Mouse (Mus musculus): ENCODE measurements around the gene Fgf5.

Gene Fgf5

DNA sequence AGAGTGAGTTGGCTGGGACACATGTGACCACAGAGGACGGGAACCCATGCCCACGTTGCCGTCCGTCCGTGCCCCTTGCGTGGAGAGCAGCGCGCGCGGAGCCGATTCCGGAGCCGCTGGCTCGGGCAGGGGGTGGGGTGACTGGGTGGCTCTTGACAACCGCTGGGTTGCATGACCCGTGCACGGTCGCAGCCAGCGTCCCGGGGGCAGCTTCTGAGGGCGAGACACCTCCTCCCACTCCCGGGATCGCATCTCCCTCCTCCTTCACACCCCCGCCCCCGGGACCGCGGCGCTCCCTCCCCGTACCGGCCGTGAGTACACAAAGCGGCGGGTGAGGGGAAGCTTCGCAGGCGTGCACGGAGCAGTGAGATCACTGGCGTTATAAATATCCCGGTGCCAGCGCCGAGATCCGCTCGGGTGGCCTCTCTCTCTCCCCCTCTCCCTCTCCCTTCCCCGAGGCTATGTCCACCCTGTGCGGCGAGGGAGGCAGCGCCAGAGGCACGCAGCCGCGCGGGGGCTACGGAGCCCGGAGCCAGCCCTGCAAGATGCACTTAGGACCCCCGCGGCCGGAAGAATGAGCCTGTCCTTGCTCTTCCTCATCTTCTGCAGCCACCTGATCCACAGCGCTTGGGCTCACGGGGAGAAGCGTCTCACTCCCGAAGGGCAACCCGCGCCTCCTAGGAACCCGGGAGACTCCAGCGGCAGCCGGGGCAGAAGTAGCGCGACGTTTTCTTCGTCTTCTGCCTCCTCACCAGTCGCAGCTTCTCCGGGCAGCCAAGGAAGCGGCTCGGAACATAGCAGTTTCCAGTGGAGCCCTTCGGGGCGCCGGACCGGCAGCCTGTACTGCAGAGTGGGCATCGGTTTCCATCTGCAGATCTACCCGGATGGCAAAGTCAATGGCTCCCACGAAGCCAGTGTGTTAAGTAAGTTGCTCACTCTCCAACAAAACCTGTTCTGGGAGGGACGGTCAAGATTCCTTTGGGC lies at the start of gene Fgf5:
Gene Fgf5 (plus strand): TSS at position 347 of the 984 bp plus-strand sequence.
- no peak for DNase-seq (ENCODE audit: low read depth)

DNA sequence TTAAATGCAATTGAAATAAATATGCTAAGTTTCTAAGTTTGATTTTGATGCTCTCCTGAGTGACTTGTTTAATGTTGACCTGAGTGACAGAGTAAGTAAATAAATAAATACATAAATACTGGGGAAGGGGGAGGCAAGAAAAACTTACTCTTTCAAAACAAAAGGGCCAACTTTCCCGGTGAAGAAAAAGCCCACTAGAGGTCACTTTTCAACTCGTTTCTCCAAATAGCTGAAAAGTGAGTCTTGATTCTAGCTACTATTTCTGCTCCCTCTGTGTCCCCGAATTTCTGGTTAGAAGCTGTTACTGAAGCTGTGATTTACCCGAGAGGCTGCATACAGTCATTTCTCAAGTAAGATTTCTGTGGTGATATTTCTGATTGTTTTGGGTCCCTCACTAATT lies 41.5 kb upstream of the Fgf5 start:
- DNase-seq (ENCODE audit: low read depth): no peak

DNA sequence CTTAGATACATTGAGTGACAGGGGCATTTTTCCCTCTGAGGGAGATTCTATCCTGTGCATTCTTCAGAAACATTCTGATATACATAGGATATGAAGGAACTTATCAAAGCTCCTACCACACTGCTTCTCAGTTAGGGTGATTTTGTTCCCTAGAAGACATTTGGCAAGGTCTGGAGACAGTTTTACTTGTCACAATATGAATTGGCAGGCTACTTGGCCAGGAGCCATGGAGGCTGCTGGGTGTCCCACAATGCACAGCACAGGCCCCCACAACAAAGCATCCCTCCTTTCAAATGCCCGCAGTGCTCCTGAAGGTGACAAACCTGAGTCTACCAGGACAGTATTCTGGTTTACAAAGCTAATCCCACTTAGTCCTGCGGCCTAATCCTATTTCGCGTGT lies 32.0 kb upstream of the Fgf5 start:
- DNase-seq (ENCODE audit: low read depth): no peak

DNA sequence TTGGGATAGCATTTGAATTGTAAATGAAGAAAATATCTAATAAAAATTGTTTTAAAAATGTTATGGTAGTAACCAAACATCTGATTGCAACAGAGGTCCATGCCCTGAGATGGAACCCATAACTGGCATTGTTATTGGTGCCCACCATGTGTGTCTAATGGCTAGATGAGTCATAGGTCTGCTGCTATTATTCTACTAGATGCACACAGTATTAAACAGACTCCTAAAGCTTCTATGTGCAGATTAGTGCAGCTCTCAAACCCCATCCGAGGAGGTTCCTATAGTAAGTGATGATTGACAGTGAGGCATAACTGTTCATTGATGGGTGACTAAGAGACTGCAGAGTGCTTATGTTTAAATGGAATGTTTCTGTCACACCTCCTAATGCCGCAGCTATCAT lies 27.3 kb upstream of the Fgf5 start:
- DNase-seq (ENCODE audit: low read depth): no peak

DNA sequence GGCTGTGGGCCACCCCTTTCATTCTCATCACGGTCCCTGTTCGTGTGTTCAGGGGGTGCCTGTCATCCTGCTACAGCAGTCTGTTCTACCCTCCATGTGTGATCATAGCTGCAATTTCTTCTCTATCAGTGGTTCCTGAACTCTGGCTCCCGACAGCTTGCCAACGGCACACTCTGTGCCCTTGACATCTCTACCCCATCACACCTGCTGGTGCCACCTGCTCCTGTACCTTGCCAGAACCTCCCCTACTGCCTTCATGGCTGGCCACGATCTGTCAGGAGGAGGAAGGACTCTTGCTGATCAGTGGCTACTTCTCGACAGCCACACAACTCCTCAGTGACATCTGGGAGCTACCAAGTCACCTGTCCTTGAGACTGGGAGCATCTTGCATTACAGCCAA lies 24.5 kb upstream of the Fgf5 start:
- DNase-seq (ENCODE audit: low read depth): no peak

DNA sequence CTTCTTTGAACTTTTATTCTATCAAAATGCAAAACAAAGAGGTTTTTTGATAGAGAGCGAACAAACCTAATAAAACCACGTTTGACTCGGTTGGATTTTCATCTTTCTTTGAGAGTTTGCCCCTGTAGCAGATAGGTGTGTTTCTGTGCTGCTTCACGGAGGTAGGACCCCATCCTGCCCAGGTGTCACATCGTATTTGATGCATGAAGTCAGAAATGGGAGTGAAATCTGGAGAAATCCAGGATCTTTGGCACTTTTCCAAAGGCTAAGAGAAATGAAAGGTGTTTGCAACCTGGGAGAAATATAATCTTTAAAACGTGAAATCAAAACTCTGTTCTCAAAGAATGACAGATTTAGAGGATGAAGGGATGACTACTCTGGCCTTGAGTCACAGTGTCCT lies 15.5 kb upstream of the Fgf5 start:
- DNase-seq (ENCODE audit: low read depth): no peak

DNA sequence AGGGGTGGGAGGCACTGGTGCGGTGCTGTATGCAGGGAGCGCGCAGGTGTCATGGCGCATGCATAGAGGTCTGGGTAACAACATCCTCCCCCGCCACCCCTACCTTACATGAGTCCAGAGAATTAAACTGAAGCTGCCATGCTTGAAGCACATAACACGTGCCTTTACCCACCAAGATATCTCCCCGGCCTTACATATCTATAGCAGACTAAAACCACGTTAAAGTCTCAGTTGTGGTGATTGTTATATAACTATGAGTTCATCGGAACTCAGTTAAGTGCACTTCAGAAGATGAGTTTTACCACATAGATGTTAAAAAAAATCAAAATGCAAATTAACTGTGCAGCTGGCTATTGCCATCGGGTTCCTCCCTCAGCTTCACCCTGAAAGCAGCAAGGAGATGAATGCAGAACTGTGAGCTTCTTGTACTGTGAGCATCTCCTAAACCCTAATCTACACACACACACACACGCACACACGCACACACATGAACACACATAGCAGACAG lies 12.6 kb upstream of the Fgf5 start:
- no peak for DNase-seq (ENCODE audit: low read depth)

DNA sequence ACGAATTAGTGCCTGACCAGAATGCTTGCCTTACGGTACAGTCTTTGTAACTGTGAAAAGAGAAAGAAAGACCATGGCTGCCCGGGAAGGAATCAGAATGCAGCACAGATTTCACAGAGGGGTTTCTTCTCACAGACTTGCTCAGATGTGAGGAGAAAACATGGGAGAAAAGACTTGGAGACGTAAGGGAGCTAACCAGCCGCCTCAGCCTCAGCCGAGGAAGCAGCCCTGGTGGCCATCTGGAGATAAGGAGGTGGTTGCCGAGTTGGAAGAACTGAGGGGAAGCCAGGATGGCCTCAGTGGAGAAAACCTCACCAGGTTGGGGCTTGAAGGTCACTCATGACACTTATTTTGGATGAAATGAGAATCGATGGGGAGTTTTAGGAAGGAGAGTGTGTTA lies 8.7 kb upstream of the Fgf5 start:
- DNase-seq (ENCODE audit: low read depth): no peak

DNA sequence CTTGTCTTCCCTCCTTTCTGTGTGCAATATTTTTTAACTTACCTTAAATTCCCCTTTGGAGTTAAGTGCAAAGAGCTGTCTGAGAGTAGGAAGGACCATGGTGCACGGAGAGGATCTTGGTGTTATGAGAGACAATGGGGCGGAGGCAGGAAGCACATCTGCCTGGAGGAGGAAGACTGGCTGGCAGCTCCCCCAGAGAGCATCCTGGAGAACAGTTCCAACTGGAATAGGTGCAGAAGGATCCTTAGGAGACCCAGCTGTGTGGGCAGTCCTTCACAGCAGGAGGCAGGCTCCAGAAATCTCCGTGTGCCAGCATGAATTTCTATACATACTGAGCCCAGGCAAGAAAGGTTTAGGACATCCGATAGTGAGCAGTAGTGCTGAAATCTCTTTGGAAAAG lies 8.0 kb upstream of the Fgf5 start:
- DNase-seq (ENCODE audit: low read depth): no peak

DNA sequence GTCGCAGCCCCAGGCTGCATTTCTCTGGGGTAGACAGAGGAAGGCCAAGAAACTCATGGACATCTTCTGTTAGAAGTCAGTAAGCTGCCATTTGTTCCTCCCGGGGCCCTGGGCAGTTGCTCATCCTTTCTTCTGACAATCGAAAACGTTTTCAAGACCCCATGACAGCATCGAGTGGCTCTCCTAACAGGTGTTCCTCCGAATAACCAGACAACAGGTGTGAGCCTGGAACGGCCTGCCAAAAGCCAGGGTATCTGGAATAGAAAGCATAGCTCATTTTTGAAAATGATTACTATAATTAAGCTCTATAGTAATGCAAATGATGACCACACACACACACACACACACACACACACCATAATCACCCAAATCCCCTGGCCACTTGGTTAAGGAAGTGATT lies 7.2 kb upstream of the Fgf5 start:
- DNase-seq (ENCODE audit: low read depth): no peak

DNA sequence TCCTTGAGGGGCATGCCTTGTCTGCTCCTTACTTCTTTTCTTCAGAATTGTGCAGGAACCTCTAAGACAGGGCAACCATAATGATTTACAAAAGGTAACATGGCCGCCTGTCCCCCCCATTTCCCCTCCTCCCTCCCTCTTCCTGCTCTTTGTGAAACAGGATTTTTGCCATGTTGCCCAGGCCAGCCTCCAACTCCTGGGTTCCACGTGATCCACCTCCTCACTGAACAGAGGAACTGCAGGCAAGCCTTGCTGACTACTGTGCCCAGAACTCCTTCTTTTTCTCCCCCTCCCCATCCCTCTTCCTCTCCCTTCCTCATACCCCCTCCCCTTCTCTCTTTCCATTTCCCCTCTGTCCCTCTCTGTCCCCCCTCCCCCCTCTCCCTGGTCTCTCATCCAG lies 6.5 kb upstream of the Fgf5 start:
- DNase-seq (ENCODE audit: low read depth): no peak

DNA sequence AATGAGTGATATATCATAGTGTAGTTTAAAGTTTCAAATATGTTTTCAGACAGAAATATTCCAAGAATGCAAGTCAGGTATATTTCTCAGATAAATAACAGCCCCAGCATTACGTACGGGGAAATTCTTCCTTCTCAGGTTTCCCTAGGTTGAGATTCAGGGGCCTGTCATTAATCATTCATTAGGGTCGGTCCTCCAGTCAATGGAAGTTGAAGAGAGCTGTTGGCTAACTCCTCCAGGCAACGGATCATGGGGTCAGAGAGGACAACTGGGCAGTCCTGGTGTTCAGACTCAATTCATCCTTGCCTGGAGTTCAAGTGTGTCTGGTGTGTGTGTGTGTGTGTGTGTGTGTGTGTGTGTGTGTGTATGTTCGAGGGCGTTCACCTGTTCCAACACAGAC lies 837 bp upstream of the Fgf5 start:
- DNase-seq (ENCODE audit: low read depth): no peak

DNA sequence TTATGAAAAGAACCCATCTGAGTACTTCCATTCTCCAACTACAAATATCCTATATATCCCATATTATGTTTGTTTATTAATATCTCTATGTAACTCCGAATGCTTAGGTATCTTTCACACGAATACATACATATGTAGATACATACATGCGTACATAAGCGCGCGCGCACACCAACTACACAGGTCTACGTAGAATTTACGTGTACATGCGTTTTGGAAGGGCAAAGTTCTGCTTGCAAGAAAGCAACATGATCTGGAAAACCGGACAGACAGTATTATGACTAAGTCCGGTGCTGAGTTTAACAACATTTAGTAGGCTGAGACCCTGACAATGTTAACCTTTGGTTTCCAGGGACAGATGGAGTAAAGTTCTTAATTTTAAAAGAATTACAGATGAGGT lies 1.2 kb downstream of the Fgf5 start:
- no peak for DNase-seq (ENCODE audit: low read depth)

DNA sequence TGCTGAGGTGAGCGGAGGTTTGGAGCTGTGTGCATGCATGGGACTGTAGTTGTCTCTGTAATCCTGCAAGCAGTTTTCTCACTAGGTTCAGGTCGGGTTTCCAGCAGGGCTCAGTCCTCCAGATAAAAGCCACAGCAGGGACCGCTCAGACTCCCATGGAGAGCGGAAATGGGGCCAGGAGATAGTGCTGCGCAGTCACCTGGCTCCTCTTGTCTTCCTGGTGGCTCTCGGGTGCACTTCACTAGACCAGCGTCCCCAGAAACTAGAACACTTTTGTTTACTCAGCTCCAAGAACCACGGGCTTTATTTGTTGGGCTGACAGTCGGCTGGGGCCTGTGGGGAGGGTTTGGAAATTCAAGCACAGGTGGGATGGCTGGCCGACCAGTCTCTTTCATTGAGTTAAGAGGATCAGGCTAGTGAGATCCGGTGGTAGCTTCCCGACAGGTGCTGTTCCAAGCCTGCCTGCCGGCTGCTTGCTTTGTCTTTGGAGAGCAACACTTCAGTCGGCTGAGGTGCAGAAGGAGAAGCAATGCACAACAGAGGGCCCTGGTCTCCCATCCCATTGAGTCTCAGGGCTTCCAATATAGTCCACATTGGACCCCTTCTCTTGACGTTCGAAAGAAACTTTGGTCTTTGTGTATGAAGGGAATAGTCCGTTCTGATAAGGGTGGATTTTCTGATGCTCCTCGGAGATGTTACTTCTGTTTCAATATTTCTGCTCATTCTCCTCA lies 1.9 kb downstream of the Fgf5 start:
- DNase-seq (ENCODE audit: low read depth): no peak

DNA sequence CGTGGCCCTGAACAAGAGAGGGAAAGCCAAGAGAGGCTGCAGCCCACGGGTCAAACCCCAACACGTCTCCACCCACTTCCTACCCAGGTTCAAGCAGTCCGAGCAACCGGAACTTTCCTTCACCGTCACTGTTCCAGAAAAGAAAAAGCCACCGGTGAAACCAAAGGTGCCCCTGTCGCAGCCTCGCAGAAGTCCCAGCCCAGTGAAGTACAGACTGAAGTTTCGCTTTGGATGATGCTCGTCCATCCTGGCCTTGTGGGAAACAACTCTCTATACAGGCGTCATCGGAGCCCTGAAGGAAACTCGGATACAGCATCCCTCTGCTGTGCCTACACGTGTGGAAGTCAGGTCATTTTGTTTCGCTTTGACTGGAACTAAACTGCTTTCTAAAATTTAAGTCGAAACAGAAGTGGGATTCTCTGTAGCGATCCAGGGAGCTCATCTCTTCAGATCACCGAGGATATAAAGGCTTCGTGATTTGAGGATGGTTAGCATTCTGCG lies 21.4 kb downstream of the Fgf5 start:
- no peak for DNase-seq (ENCODE audit: low read depth)

DNA sequence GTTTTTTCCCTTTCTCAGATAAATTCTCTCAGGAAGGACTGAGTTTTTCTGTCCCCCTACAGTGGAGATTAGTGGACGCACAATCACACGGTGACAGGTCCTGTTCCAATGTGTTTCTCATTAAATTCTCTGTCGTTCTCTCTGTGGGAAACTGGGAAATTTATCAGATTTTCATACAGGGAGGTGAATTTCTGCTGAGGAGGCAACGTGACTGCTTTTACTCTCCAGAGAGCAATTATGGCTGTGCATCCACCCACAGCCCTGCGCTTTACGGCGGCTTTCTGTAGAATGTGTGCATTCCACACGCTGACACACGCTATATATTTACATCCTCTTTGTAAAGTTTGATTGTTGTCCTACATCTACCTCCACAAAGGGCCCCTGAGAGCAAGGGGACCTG lies 28.0 kb downstream of the Fgf5 start:
- no peak for DNase-seq (ENCODE audit: low read depth)

DNA sequence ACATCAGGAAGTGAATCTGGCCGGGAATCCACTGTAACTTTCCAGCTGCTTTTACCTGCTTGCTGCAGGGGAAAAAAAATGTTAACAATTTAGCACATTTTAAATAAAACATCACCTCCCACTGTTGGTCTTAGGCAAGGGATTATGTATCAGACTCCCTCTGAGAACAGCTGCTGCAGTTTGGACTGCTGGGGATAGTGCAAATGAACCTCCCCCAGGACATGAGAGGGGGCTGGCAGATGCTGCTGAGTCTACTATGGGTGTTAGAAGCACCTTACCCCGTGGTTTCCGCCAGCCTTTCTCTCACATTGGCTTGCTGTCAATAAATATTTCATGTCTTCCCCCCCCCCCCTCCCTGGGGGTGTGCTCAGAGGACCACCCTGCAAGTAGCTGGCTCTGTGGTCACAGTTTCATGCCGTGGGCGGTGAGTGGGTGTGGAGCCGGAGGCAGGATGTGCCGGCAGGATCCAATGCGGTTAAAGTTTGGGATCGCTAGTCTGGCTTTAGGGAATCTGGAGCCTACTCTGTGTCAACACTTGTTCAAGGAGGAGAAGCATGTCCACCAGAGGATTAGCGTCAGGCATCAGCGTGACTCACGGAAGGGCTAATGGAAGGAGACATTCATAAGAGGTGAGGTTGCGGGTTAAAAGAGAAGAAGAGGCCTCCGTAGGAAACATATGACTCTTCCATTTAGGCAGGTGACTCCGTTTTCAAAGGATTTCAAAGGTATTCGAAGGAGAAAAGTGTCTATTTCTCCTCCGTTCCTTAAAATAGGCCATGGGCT lies 29.9 kb downstream of the Fgf5 start:
- DNase-seq (ENCODE audit: low read depth): no peak

DNA sequence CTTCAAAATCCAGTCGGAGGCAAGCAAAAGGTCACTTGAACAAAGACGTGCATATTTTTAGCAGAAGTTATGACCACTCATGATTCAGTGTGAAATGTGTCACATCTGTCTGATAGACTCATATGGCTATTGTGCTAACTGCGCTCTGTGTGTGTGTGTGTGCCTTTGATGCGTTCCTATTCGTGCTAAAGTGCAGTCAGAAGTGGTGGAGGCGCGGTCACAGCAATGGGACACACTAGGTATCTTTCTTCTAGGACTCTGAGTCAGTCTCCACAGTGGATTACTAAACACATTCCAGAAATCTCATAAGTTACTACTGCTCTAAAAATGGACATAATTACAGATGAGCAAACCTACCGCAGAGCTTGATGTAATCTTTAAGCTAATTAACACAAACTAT lies 36.7 kb downstream of the Fgf5 start:
- DNase-seq (ENCODE audit: low read depth): no peak

DNA sequence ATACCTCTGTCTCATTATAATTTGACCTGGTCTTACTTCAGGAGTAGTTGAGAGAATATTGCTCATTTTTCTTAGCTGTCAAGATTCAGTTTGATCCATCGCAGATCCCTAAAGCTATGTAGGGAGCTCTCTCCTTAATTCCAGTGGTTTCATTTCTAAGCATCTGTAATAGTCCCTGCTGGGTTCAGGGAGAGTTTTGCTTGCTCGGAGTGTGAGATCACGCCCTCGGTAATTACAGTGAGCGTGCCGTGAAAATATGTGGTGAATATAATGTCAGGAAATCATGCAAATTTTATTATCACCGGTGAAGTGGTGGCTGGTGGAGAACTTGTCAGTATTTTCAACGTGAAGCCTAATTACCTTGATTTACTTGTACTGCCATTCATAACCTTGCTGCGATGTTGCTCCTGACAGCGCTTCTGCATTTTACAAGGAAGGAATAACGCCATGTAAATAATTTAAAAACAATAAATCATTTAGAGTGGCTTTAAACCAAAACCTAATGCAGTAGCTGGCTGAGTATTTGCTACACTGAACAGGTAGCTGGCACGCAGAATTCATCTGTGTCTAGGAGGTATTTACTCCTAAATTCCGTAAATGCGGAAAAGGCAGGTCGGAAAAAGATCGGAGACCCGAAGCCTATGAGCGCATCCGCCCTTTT lies 38.5 kb downstream of the Fgf5 start:
- no peak for DNase-seq (ENCODE audit: low read depth)

DNA sequence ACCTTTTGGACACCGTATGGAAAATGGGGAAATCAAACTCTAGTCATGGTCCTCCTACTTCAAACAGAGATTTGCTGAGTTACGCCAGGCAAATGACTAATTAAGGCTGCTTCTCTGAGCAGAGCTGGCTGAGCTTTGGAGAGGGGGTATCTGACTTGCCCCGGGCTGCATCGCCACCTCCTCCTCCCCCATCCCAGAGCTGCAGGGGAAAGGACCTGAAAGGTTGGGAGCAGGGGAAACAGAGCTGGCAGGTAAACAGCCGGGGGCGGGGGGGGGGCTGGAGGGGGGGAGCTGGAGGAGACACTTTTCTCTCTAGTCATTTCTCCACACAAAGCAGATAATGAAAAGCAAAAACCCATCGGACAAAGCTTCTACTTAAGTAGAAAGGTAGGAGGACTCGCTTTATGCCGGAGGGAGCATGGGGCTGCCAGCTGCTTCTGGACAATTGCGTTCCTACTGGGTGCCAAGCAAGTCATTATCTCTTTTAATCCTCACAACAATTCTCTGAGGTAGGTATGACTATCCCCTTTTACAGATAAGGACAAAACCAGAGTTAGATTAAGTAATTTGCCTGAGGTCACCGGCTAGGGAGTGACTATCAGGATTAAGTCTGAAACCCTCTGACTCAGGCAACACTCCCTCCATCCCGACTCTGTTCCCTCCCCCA lies 39.2 kb downstream of the Fgf5 start:
- DNase-seq (ENCODE audit: low read depth): no peak

DNA sequence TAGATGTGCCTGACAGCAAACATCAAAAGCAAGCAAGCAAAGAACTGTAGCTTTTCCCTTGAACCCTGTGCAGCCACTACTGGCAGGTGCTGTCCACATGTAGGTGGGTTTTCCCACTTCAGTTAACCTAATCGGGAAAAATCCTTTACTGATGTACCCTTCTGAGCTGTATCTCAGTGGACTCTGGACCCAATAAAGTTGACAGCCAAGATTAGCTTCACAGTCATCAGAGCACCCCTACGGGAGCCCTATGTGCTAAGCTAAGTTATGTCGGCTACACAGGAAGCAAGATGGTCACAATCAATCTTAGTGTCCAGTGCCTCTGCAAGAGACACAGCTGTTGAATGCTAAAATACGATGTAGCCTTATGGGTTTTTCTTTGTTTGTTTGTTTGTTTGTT lies 46.1 kb downstream of the Fgf5 start:
- DNase-seq (ENCODE audit: low read depth): no peak

Data from induced T-regulatory cell, adult 2 months (primary cell).